Mouse (Mus musculus) intestine, embryonic 14.5 days (tissue): Measurements from ENCODE around the gene Gpr139. TPM values are rescaled to one million over a fixed set of nuclear protein-coding genes. Genes with fewer than 3 reads are reported as not detected.

Experiments
- ATAC-seq: fragments of 200-750 bp; cut with Nextera tagmentation; replicated peaks from 2 replicates; pipeline ENCODE4 v1.8.0; 2017; ENCODE audit warnings: low read depth, moderate number of reproducible peaks, moderate TSS enrichment, moderate library complexity; ENCODE audit not compliant: low FRiP score, low TSS enrichment
- DNase-seq: peaks from one replicate; pipeline ENCODE4 v3.0.0-alpha.2; 2018; ENCODE audit warnings: low spot score
- H3K27ac ChIP-seq: fragments of 300-500 bp; sonication (generic); 2 replicates; pipeline ENCODE4 v1.5.1; 2014; ENCODE audit warnings: low read depth, mild to moderate bottlenecking, control low read depth
- H3K27me3 ChIP-seq: fragments of 300-500 bp; sonication (generic); replicated peaks from 2 replicates; pipeline ENCODE4 v1.6.1; 2014; ENCODE audit warnings: low read length, control low read depth; ENCODE audit not compliant: control insufficient read depth, insufficient read depth
- H3K36me3 ChIP-seq: fragments of 300-500 bp; sonication (generic); 2 replicates; pipeline ENCODE4 v1.6.1; 2014; ENCODE audit warnings: low read length, control low read depth; ENCODE audit not compliant: control insufficient read depth, insufficient read depth
- H3K4me1 ChIP-seq: fragments of 300-500 bp; sonication (generic); replicated peaks from 2 replicates; pipeline ENCODE4 v1.6.1; 2014; ENCODE audit warnings: low read length, control low read depth, mixed read lengths; ENCODE audit not compliant: control insufficient read depth, insufficient read depth
- H3K4me2 ChIP-seq: fragments of 300-500 bp; sonication (generic); 2 replicates; pipeline ENCODE4 v1.6.1; 2014; ENCODE audit warnings: low read length
- H3K4me3 ChIP-seq: fragments of 300-500 bp; sonication (generic); 2 replicates; pipeline ENCODE4 v1.5.1; 2014; ENCODE audit warnings: low read depth, low read length, control low read depth, mixed read lengths
- H3K9ac ChIP-seq: fragments of 300-500 bp; sonication (generic); 2 replicates; pipeline ENCODE4 v1.6.1; 2014; ENCODE audit warnings: mild to moderate bottlenecking, low read length
- H3K9me3 ChIP-seq: fragments of 300-500 bp; sonication (generic); 2 replicates; pipeline ENCODE4 v1.6.1; 2016; ENCODE audit warnings: low read length, control low read depth; ENCODE audit not compliant: control insufficient read depth
- WGBS: fragments of 180-500 bp; shearing (Covaris S2); extraction: QIAGEN DNeasy Blood & Tissue Kit; methylation state at CpG from one replicate; pipeline ENCODE4 v1.1.7; 2014; 5-methylcytosine and 5-hydroxymethylcytosine counted together
- polyA plus RNA-seq: library from polyadenylated mRNA; unstranded; fragments of >200 nt; fragmentation: Nextera tagmentation; extraction: Ambion mirVana; gene quantifications from 2 replicates; pipeline ENCODE4 v1.2.1, GENCODE M21; 2014

The Gpr139 gene
- polyA plus RNA-seq, 1 experiment from 2014 or later = not detected

- Histone ChIP-seq H3K9me3 (no peaks in the 10 kb centered on the region), H3K4me3 (no peak overlapping the region), H3K4me2 (no peak overlapping the region), H3K4me1 (no peaks in the 10 kb centered on the region), H3K27me3 (no peaks in the 10 kb centered on the region), H3K9ac (no peak overlapping the region), H3K36me3 (no peaks in the 10 kb centered on the region), H3K27ac (no peak overlapping the region)
- DNase-seq = no peak
- WGBS = 92% methylated on average over 3 of the region's 3 CpGs
- no peak for ATAC-seq
Measured at GRCm38 (mm10) chr7:119160015-119160414, 24.4 kb downstream of the Gpr139 start.

GRCm38 (mm10) chr7:119111771-119112170 lies 72.6 kb downstream of the Gpr139 start:
- H3K9ac ChIP-seq = no peak overlapping the region
- H3K27me3 ChIP-seq = no peaks in the 10 kb centered on the region
- H3K4me3 ChIP-seq = no peak overlapping the region
- no peaks in the 10 kb centered on the region for H3K4me1 ChIP-seq
- H3K9me3 ChIP-seq = no peaks in the 10 kb centered on the region
- peak; percentile 81 for DNase-seq
- H3K36me3 ChIP-seq = no peaks in the 10 kb centered on the region
- WGBS = 63% methylated on average over 8 of the region's 8 CpGs
- ATAC-seq = no peak
- no peak overlapping the region for H3K4me2 ChIP-seq
- no peak overlapping the region for H3K27ac ChIP-seq

- Histone ChIP-seq H3K27ac (no peak overlapping the region), H3K9ac (no peak overlapping the region), H3K4me2 (no peak overlapping the region), H3K4me3 (no peak overlapping the region), H3K27me3 (no peaks in the 10 kb centered on the region), H3K9me3 (no peaks in the 10 kb centered on the region), H3K4me1 (no peaks in the 10 kb centered on the region), H3K36me3 (no peaks in the 10 kb centered on the region)
- ATAC-seq = no peak
- WGBS = 87% methylated on average over 4 of the region's 4 CpGs
- no peak for DNase-seq
Measured at GRCm38 (mm10) chr7:119105878-119106277, 78.5 kb downstream of the Gpr139 start.

GRCm38 (mm10) chr7:119096583-119096982 lies 87.8 kb downstream of the Gpr139 start:
- Histone ChIP-seq H3K27me3 (no peaks in the 10 kb centered on the region), H3K9ac (no peak overlapping the region), H3K27ac (no peak overlapping the region), H3K4me2 (no peak overlapping the region), H3K9me3 (no peaks in the 10 kb centered on the region), H3K4me3 (no peak overlapping the region), H3K36me3 (no peaks in the 10 kb centered on the region), H3K4me1 (no peaks in the 10 kb centered on the region)
- ATAC-seq = no peak
- DNase-seq = no peak
- 62% methylated on average over 3 of the region's 3 CpGs for WGBS

Other genes with a start within 250 kb of the Gpr139 start
- gene Gprc5b, start 189.4 kb downstream of the Gpr139 start, polyA plus RNA-seq = 6.0 and 7.9 TPM in 2 replicates